Mouse (Mus musculus) layer of hippocampus, adult 9-10 months (tissue): Measurements from ENCODE around the gene Nmrk2.
A peak's percentile ranks its signal among the peaks of the same experiment; 100 is the strongest.
"Not testable (repeated sequence)": the region's sequence is repeated elsewhere in the genome, so short reads cannot be mapped to it uniquely, and the experiment has no call there.

ENCODE experiments used
- DNase-seq: peaks from one replicate; pipeline ENCODE4 v3.0.0; 2022; ENCODE audit warnings: low spot score

Gene Nmrk2

DNA sequence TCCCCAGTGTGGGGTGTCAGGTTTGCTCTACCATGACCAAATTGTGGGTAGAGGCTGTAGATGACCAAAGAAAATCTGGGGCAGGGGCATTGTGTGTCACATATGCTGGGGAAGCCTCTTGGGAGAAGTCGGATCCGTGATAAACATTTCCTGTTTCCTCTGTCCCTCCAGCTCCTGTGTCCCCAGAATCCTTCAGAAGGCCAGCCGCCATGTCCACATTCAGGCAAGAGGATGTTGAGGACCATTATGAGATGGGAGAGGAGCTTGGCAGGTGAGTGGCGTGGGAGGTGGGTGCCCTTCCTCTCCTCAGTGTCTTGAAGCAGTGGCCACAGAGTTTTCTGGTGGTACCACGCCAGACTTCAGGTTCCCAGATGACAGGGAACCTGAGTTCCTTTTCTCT lies 18.0 kb downstream of the Nmrk2 start, which contains the start of gene 4930442H23Rik:
Gene 4930442H23Rik (minus strand): TSS at position 45 of the 400 bp plus-strand sequence.
- no peak for DNase-seq

GRCm38 (mm10) chr10:81182336-81183333 lies 19.2 kb downstream of the Nmrk2 start, which contains the start of gene Dapk3:
Gene Dapk3 (plus strand): TSS chr10:81183005.
- peak; percentile 97 for DNase-seq

- not testable (repeated sequence) for DNase-seq
Observed at GRCm38 (mm10) chr10:81181860-81182259, 20.0 kb downstream of the Nmrk2 start.

- DNase-seq, result no peak
Observed at GRCm38 (mm10) chr10:81180946-81181345, 20.9 kb downstream of the Nmrk2 start.

- DNase-seq, result no peak
Observed at GRCm38 (mm10) chr10:81179451-81180342, 22.2 kb downstream of the Nmrk2 start.

DNA sequence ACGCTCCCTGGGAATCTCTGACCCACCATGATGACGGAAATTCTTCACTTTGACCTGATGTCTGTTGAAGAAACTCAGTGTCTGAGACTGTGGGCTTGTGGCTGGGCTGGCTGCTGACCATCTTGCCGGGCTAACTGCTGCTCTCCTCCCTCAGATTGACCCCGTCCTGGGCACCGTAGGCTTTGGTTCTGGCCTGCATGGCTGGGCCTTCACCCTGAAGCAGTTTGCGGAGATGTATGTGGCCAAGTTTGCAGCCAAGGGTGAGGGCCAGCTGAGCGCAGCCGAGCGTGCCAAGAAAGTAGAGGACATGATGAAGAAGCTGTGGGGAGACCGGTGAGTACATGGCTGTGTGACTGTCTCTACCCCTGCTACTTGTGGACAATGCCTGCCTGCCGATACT lies 22.9 kb downstream of the Nmrk2 start:
- no peak for DNase-seq

- no peak for DNase-seq
Observed at GRCm38 (mm10) chr10:81177958-81178712, 23.7 kb downstream of the Nmrk2 start.

GRCm38 (mm10) chr10:81177491-81177925 lies 24.3 kb downstream of the Nmrk2 start:
- no peak for DNase-seq

GRCm38 (mm10) chr10:81176466-81177271 lies 25.2 kb downstream of the Nmrk2 start, which contains the start of gene Eef2:
Gene Eef2 (plus strand): TSS chr10:81176631.
- peak; percentile 95 for DNase-seq

- no peak for DNase-seq
Observed at GRCm38 (mm10) chr10:81175936-81176465, 25.9 kb downstream of the Nmrk2 start.

DNA sequence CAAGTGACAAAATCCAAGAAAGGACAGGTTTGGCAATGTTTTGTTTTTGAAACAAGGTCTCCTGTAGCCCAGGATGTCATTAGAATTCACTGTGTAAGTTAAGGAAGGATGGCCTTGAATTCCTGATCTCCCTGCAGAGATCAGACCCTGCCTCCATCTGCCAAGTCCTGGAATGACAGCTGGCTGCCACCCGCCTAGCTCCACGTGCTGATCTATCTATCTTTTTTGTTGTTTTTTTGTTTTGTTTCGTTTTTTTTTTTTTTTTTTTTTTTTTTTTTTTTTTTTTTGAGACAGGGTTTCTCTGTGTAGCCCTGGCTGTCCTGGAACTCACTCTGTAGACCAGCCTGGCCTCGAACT lies 26.5 kb downstream of the Nmrk2 start:
- DNase-seq, result not testable (repeated sequence)

GRCm38 (mm10) chr10:81174617-81175344 lies 27.1 kb downstream of the Nmrk2 start:
- DNase-seq, result peak; percentile 80

GRCm38 (mm10) chr10:81173132-81173531 lies 28.7 kb downstream of the Nmrk2 start:
- DNase-seq, result no peak

GRCm38 (mm10) chr10:81169411-81169900 lies 32.4 kb downstream of the Nmrk2 start:
- DNase-seq, result not testable (repeated sequence)

- no peak for DNase-seq
Observed at GRCm38 (mm10) chr10:81168521-81169244, 33.2 kb downstream of the Nmrk2 start.

DNA sequence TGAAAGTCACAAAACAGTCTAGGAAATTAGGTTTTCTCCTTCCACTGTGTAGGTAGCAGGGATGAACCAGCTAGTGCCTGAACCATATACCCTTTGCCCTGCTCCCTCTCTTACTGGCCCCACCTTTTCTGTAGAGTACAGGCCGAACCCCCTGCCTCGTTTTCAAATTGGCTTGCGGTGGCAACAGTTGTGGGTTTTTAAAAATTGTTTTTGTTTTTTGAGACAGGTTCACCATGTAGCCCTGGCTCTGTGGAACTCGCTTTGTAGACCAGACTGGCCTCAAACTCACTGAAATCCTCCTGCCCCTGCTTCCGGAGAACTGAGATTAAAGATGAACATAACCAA lies 33.8 kb downstream of the Nmrk2 start:
- no peak for DNase-seq

- DNase-seq, result peak; percentile 99
Observed at GRCm38 (mm10) chr10:81167200-81168086, 34.4 kb downstream of the Nmrk2 start, which contains the start of gene Pias4. Gene Pias4 (minus strand): TSS chr10:81167923.

DNA sequence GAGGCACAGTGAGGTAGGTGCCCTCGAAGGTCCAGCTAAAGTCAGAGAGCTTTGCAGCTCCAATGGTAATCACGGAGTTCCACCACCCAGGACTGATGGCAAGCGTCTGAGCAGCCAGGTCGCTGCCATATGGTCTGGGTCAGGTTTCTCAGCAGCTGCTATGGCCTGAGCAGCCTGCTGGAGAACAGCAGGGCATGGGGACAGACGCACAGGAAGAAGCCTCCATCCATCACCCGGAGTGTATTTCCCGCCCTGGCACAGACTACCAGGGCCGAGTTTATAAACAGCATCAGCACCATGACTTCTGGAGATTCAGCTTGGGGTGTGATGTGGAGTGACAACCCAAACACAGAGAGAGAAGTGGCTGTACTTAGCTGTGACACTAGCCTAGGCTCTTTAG lies 36.7 kb downstream of the Nmrk2 start:
- DNase-seq, result no peak
